Mouse (Mus musculus) myocyte (in vitro differentiated cells): ENCODE data around the gene Natd1.

ENCODE experiments used
- E2F4 ChIP-seq: IDR thresholded peaks from one replicate; pipeline ENCODE4 v1.6.1; 2011; ENCODE audit warnings: mild to moderate bottlenecking, control low read depth, moderate library complexity; ENCODE audit not compliant: insufficient read depth
- MAX ChIP-seq: IDR thresholded peaks from one replicate; pipeline ENCODE4 v1.6.1; 2011; ENCODE audit warnings: low read depth, mild to moderate bottlenecking, control low read depth
- MYOG ChIP-seq, 3 experiments: IDR thresholded peaks; one replicate each; pipeline ENCODE4 v1.6.1; 2011; ENCODE audit warnings: control low read depth in 2 of 3, low read depth in 2 of 3, mild to moderate bottlenecking in 2 of 3; ENCODE audit not compliant: insufficient read length in 2 of 3, control insufficient read depth in 1 of 3, insufficient read depth in 1 of 3
- POLR2A ChIP-seq: IDR thresholded peaks from one replicate; pipeline ENCODE4 v1.6.1; 2011; ENCODE audit warnings: low read depth, mild to moderate bottlenecking, control low read depth, moderate library complexity; ENCODE audit not compliant: insufficient read length
- POLR2AphosphoS2 ChIP-seq: IDR thresholded peaks from one replicate; pipeline ENCODE4 v1.6.1; 2011; ENCODE audit warnings: low read depth, control low read depth; ENCODE audit not compliant: insufficient read length
- TCF12 ChIP-seq: IDR thresholded peaks from one replicate; pipeline ENCODE4 v1.6.1; 2011; ENCODE audit warnings: mild to moderate bottlenecking, control low read depth; ENCODE audit not compliant: poor library complexity, insufficient read depth, severe bottlenecking
- USF1 ChIP-seq: IDR thresholded peaks from one replicate; pipeline ENCODE4 v1.6.1; 2011; ENCODE audit warnings: low read depth, mild to moderate bottlenecking, control low read depth, moderate library complexity

GRCm38 (mm10) chr11:60942263-60943015 lies 27.9 kb upstream of the Natd1 start:
- no peak for TF ChIP-seq USF1
- no peak for TF ChIP-seq TCF12
- TF ChIP-seq POLR2A, result no peak
- no peak for TF ChIP-seq MAX
- no peak for TF ChIP-seq POLR2AphosphoS2
- no peak for TF ChIP-seq E2F4
- TF ChIP-seq MYOG (IDR thresholded peaks at IDR 0.05; ENCODE audit: control insufficient read depth in 1 of 3, insufficient read depth in 1 of 3, insufficient read length in 2 of 3, low read depth in 2 of 3), result no peak
